Mouse (Mus musculus) myocyte (in vitro differentiated cells): ENCODE measurements around the gene Pdgfra.

ENCODE experiments used
- MYOD1 ChIP-seq, 3 experiments: IDR thresholded peaks; one replicate each; pipeline ENCODE4 v1.6.1; 2011; ENCODE audit warnings: control low read depth in 2 of 3, low read depth in 2 of 3, mild to moderate bottlenecking in 2 of 3, moderate library complexity in 1 of 3; ENCODE audit not compliant: insufficient read length in 2 of 3, control insufficient read depth in 1 of 3
- POLR2AphosphoS2 ChIP-seq: IDR thresholded peaks from one replicate; pipeline ENCODE4 v1.6.1; 2011; ENCODE audit warnings: low read depth, control low read depth; ENCODE audit not compliant: insufficient read length
- USF1 ChIP-seq: IDR thresholded peaks from one replicate; pipeline ENCODE4 v1.6.1; 2011; ENCODE audit warnings: low read depth, mild to moderate bottlenecking, control low read depth, moderate library complexity

- TF ChIP-seq POLR2AphosphoS2, result no peak
- TF ChIP-seq USF1, result no peak
- TF ChIP-seq MYOD1 (IDR thresholded peaks at IDR 0.05; ENCODE audit: control insufficient read depth in 1 of 3, insufficient read length in 2 of 3, low read depth in 2 of 3), result no peak
Measured at GRCm38 (mm10) chr5:75121646-75122045, 30.4 kb upstream of the Pdgfra start.
